Mouse (Mus musculus): ENCODE results near the gene Acvr2a. TPM values are rescaled to one million over a fixed set of nuclear protein-coding genes. Genes with fewer than 3 reads are reported as not detected.

Gene Acvr2a
- polyA plus RNA-seq, 1 experiment: 1.9 TPM

GRCm38 (mm10) chr2:48770634-48771033 is 43.3 kb upstream of the Acvr2a start:
- no peaks in the 10 kb centered on the region for H3K79me2 ChIP-seq (ENCODE audit: control insufficient read depth, insufficient read depth)
- no peak overlapping the region for H3ac ChIP-seq (ENCODE audit: control insufficient read depth, insufficient read length, low read depth)
- no peak overlapping the region for H3K4me3 ChIP-seq (ENCODE audit: insufficient read depth, poor library complexity, severe bottlenecking)
- no peaks in the 10 kb centered on the region for H3K79me3 ChIP-seq (ENCODE audit: low read depth)
- TF ChIP-seq FOSL1 (IDR thresholded peaks at IDR 0.05; ENCODE audit: insufficient read depth, low read length, poor library complexity, severe bottlenecking) (no peak), MYOD1 (IDR thresholded peaks at IDR 0.05; ENCODE audit: control insufficient read depth, insufficient read length, low read depth) (no peak)
- no peaks in the 10 kb centered on the region for H3K27me3 ChIP-seq (ENCODE audit: control insufficient read depth, insufficient read depth, insufficient read length)
- no peaks in the 10 kb centered on the region for H3K36me3 ChIP-seq (ENCODE audit: control insufficient read depth, insufficient read depth)

GRCm38 (mm10) chr2:48775281-48775680 is 38.6 kb upstream of the Acvr2a start:
- TF ChIP-seq CTCF (IDR thresholded peaks at IDR 0.05; ENCODE audit: control insufficient read depth, insufficient read depth, insufficient read length) (no peak), MYOD1 (IDR thresholded peaks at IDR 0.05; ENCODE audit: control insufficient read depth, insufficient read length, low read depth) (no peak), CEBPB (IDR thresholded peaks at IDR 0.05; ENCODE audit: low read depth) (no peak), USF1 (IDR thresholded peaks at IDR 0.05; ENCODE audit: low read depth) (no peak), MAX (IDR thresholded peaks at IDR 0.05) (no peak), FOSL1 (IDR thresholded peaks at IDR 0.05; ENCODE audit: insufficient read depth, low read length, poor library complexity, severe bottlenecking) (no peak), MYOG (IDR thresholded peaks at IDR 0.05; ENCODE audit: control insufficient read depth, extremely low read depth, insufficient read length) (no peak)
- Histone ChIP-seq H3K36me3 (ENCODE audit: control insufficient read depth, insufficient read depth) (no peaks in the 10 kb centered on the region), H3K79me3 (ENCODE audit: low read depth) (no peaks in the 10 kb centered on the region), H3K79me2 (ENCODE audit: control insufficient read depth, insufficient read depth) (no peaks in the 10 kb centered on the region), H3K27me3 (ENCODE audit: control insufficient read depth, insufficient read depth, insufficient read length) (no peaks in the 10 kb centered on the region), H3K4me3 (ENCODE audit: insufficient read depth, poor library complexity, severe bottlenecking) (no peak overlapping the region), H3ac (ENCODE audit: control insufficient read depth, insufficient read length, low read depth) (no peak overlapping the region)

- no peaks in the 10 kb centered on the region for H3K36me3 ChIP-seq (ENCODE audit: control insufficient read depth, insufficient read depth)
- H3K4me3 ChIP-seq (ENCODE audit: insufficient read depth, poor library complexity, severe bottlenecking): no peak overlapping the region
- TF ChIP-seq USF1 (IDR thresholded peaks at IDR 0.05; ENCODE audit: low read depth) (no peak), MAX (IDR thresholded peaks at IDR 0.05) (no peak), CEBPB (IDR thresholded peaks at IDR 0.05; ENCODE audit: low read depth) (no peak), MYOD1 (IDR thresholded peaks at IDR 0.05; ENCODE audit: control insufficient read depth, insufficient read length, low read depth) (no peak), MYOG (IDR thresholded peaks at IDR 0.05; ENCODE audit: control insufficient read depth, extremely low read depth, insufficient read length) (no peak), CTCF (IDR thresholded peaks at IDR 0.05; ENCODE audit: control insufficient read depth, insufficient read depth, insufficient read length) (no peak), FOSL1 (IDR thresholded peaks at IDR 0.05; ENCODE audit: insufficient read depth, low read length, poor library complexity, severe bottlenecking) (no peak)
- no peaks in the 10 kb centered on the region for H3K79me3 ChIP-seq (ENCODE audit: low read depth)
- no peaks in the 10 kb centered on the region for H3K27me3 ChIP-seq (ENCODE audit: control insufficient read depth, insufficient read depth, insufficient read length)
- H3ac ChIP-seq (ENCODE audit: control insufficient read depth, insufficient read length, low read depth): no peak overlapping the region
- no peaks in the 10 kb centered on the region for H3K79me2 ChIP-seq (ENCODE audit: control insufficient read depth, insufficient read depth)
Measured at GRCm38 (mm10) chr2:48788901-48789300, 25.0 kb upstream of the Acvr2a start.

- peak overlapping the region; percentile 80 for H3ac ChIP-seq (ENCODE audit: control insufficient read depth, insufficient read length, low read depth)
- H3K79me2 ChIP-seq (ENCODE audit: control insufficient read depth, insufficient read depth): peaks cover 53% of the 10 kb centered on the region
- TF ChIP-seq MYOG (IDR thresholded peaks at IDR 0.05; ENCODE audit: control insufficient read depth, extremely low read depth, insufficient read length): no peak
- TF ChIP-seq FOSL1 (IDR thresholded peaks at IDR 0.05; ENCODE audit: insufficient read depth, low read length, poor library complexity, severe bottlenecking): no peak
- TF ChIP-seq CEBPB (IDR thresholded peaks at IDR 0.05; ENCODE audit: low read depth): peak; percentile 47
- no peak for TF ChIP-seq USF1 (IDR thresholded peaks at IDR 0.05; ENCODE audit: low read depth)
- TF ChIP-seq MYOD1 (IDR thresholded peaks at IDR 0.05; ENCODE audit: control insufficient read depth, insufficient read length, low read depth): no peak
- no peak for TF ChIP-seq CTCF (IDR thresholded peaks at IDR 0.05; ENCODE audit: control insufficient read depth, insufficient read depth, insufficient read length)
- H3K27me3 ChIP-seq (ENCODE audit: control insufficient read depth, insufficient read depth, insufficient read length): no peaks in the 10 kb centered on the region
- peaks cover 31% of the 10 kb centered on the region for H3K79me3 ChIP-seq (ENCODE audit: low read depth)
- H3K36me3 ChIP-seq (ENCODE audit: control insufficient read depth, insufficient read depth): no peaks in the 10 kb centered on the region
- peak overlapping the region; percentile 62 for H3K4me3 ChIP-seq (ENCODE audit: insufficient read depth, poor library complexity, severe bottlenecking)
Measured at GRCm38 (mm10) chr2:48814223-48815038, 522 bp downstream of the Acvr2a start.

GRCm38 (mm10) chr2:48815039-48815590 is 1.2 kb downstream of the Acvr2a start:
- H3ac ChIP-seq (ENCODE audit: control insufficient read depth, insufficient read length, low read depth): peak overlapping the region; percentile 16
- H3K27me3 ChIP-seq (ENCODE audit: control insufficient read depth, insufficient read depth, insufficient read length): no peaks in the 10 kb centered on the region
- peaks cover 59% of the 10 kb centered on the region for H3K79me2 ChIP-seq (ENCODE audit: control insufficient read depth, insufficient read depth)
- no peak for TF ChIP-seq CTCF (IDR thresholded peaks at IDR 0.05; ENCODE audit: control insufficient read depth, insufficient read depth, insufficient read length)
- no peak for TF ChIP-seq MYOD1 (IDR thresholded peaks at IDR 0.05; ENCODE audit: control insufficient read depth, insufficient read length, low read depth)
- H3K79me3 ChIP-seq (ENCODE audit: low read depth): peaks cover 36% of the 10 kb centered on the region
- H3K36me3 ChIP-seq (ENCODE audit: control insufficient read depth, insufficient read depth): no peaks in the 10 kb centered on the region
- peak overlapping the region; percentile 62 for H3K4me3 ChIP-seq (ENCODE audit: insufficient read depth, poor library complexity, severe bottlenecking)
